Mouse (Mus musculus): ENCODE data around the gene Asic2. TPM values are rescaled to one million over a fixed set of nuclear protein-coding genes. Genes with fewer than 3 reads are reported as not detected.

The Asic2 gene
- total and polyA plus RNA-seq, 2 experiments from 2014 or later, result 19.8 to 60.2 TPM

GRCm38 (mm10) chr11:81531906-81532305 lies 436.4 kb downstream of the Asic2 start:
- H3K9me3 ChIP-seq (ENCODE audit: low read length), result no peaks in the 10 kb centered on the region
- H3K36me3 ChIP-seq (ENCODE audit: insufficient read depth, low read length), result no peaks in the 10 kb centered on the region
- no peak overlapping the region for H3K9ac ChIP-seq (replicated peaks; ENCODE audit: low read length, poor library complexity, severe bottlenecking)
- TF ChIP-seq CTCF (IDR thresholded peaks at IDR 0.05), result peak; percentile 33
- H3K27ac ChIP-seq (ENCODE audit: low read depth, low read length), result no peak overlapping the region
- 3% methylated on average over 6 of the region's 6 CpGs for WGBS
- H3K4me2 ChIP-seq (ENCODE audit: low read depth, low read length, poor library complexity, severe bottlenecking), result no peak overlapping the region
- no peaks in the 10 kb centered on the region for H3K27me3 ChIP-seq (ENCODE audit: insufficient read depth, low read length)
- H3K4me3 ChIP-seq (ENCODE audit: low read depth, low read length), result no peak overlapping the region
- DNase-seq (ENCODE audit: low spot score) (peak; percentile 81), ATAC-seq (ENCODE audit: low FRiP score) (no peak)
- no peaks in the 10 kb centered on the region for H3K4me1 ChIP-seq (ENCODE audit: insufficient read depth, low read length)

DNA sequence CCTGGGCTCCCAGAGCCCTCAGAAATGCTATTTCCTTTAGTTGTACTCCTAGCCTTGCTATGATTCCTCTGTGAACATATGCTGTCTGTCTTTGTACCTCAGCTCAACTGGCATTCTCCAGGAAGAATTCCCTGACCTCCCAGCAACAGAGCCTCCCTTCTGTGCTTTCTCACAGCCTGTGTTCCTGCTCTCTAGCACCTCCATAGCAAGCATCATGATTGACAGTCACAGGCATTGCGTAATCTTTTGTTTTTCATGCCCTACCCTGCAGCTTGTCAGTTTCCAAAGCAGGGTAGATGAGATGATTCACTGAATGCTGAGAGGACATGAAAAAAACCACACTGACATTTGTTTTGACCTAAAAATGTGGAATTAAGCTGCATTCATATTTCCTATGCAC lies 445.3 kb downstream of the Asic2 start:
- WGBS, result 58% methylated on average over 1 of the region's 1 CpGs

GRCm38 (mm10) chr11:81521881-81522280 lies 446.4 kb downstream of the Asic2 start:
- WGBS, result 81% methylated on average over 4 of the region's 4 CpGs
- H3K4me3 ChIP-seq (ENCODE audit: low read depth, low read length), result no peak overlapping the region
- H3K4me1 ChIP-seq (ENCODE audit: insufficient read depth, low read length), result peaks cover 6% of the 10 kb centered on the region; the same call in 1 of the 2 replicates
- H3K9ac ChIP-seq (replicated peaks; ENCODE audit: low read length, poor library complexity, severe bottlenecking), result no peak overlapping the region
- no peak for ATAC-seq (ENCODE audit: low FRiP score)
- no peak for DNase-seq (ENCODE audit: low spot score)
- TF ChIP-seq CTCF (IDR thresholded peaks at IDR 0.05), result no peak
- no peak overlapping the region for H3K4me2 ChIP-seq (ENCODE audit: low read depth, low read length, poor library complexity, severe bottlenecking)
- no peak overlapping the region for H3K27ac ChIP-seq (ENCODE audit: low read depth, low read length)
- no peaks in the 10 kb centered on the region for H3K36me3 ChIP-seq (ENCODE audit: insufficient read depth, low read length)
- H3K27me3 ChIP-seq (ENCODE audit: insufficient read depth, low read length), result no peaks in the 10 kb centered on the region
- H3K9me3 ChIP-seq (ENCODE audit: low read length), result no peaks in the 10 kb centered on the region

More for the DNA sequence above, 445.3 kb downstream of the Asic2 start:
- H3K4me3 ChIP-seq (ENCODE audit: low read depth, low read length), result no peak overlapping the region
- H3K9me3 ChIP-seq (ENCODE audit: low read length), result no peaks in the 10 kb centered on the region
- no peak overlapping the region for H3K4me2 ChIP-seq (ENCODE audit: low read depth, low read length, poor library complexity, severe bottlenecking)
- no peaks in the 10 kb centered on the region for H3K27me3 ChIP-seq (ENCODE audit: insufficient read depth, low read length)
- H3K4me1 ChIP-seq (ENCODE audit: insufficient read depth, low read length), result peaks cover 5% of the 10 kb centered on the region; the same call in 1 of the 2 replicates
- no peak for ATAC-seq (ENCODE audit: low FRiP score)
- H3K36me3 ChIP-seq (ENCODE audit: insufficient read depth, low read length), result no peaks in the 10 kb centered on the region
- 0 out of 2 replicates have a peak, but pooled peaks have one; percentile 12 for TF ChIP-seq CTCF (IDR thresholded peaks at IDR 0.05)
- H3K27ac ChIP-seq (ENCODE audit: low read depth, low read length), result no peak overlapping the region
- H3K9ac ChIP-seq (replicated peaks; ENCODE audit: low read length, poor library complexity, severe bottlenecking), result no peak overlapping the region
- peak; percentile 29 for DNase-seq (ENCODE audit: low spot score)

GRCm38 (mm10) chr11:81518001-81518955 lies 450.0 kb downstream of the Asic2 start:
- no peaks in the 10 kb centered on the region for H3K36me3 ChIP-seq (ENCODE audit: insufficient read depth, low read length)
- TF ChIP-seq CTCF (IDR thresholded peaks at IDR 0.05), result no peak
- ATAC-seq (ENCODE audit: low FRiP score) (no peak), DNase-seq (ENCODE audit: low spot score) (peak; percentile 34)
- no peaks in the 10 kb centered on the region for H3K27me3 ChIP-seq (ENCODE audit: insufficient read depth, low read length)
- no peak overlapping the region for H3K4me2 ChIP-seq (ENCODE audit: low read depth, low read length, poor library complexity, severe bottlenecking)
- H3K9ac ChIP-seq (replicated peaks; ENCODE audit: low read length, poor library complexity, severe bottlenecking), result no peak overlapping the region
- no peaks in the 10 kb centered on the region for H3K9me3 ChIP-seq (ENCODE audit: low read length)
- H3K4me3 ChIP-seq (ENCODE audit: low read depth, low read length), result no peak overlapping the region
- no peak overlapping the region for H3K27ac ChIP-seq (ENCODE audit: low read depth, low read length)
- 34% methylated on average over 14 of the region's 14 CpGs for WGBS
- peaks cover 6% of the 10 kb centered on the region; the same call in 1 of the 2 replicates for H3K4me1 ChIP-seq (ENCODE audit: insufficient read depth, low read length)

DNA sequence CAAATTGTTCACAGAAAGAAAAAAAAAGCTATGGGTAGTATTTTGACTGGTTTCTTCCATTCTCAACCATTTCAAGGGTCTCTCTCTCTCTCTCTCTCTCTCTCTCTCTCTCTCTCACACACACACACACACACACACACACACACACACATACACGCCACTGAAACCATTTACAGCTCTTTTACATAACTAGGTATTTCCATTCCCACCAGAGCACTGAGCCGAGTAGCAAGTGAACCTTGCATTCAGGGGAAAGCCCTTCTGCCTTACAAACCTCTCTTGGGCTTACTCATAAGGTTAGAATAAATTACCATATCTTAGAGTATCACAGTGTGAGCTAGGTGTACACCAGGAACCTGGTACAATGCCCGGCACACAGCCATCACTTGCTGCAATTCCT lies 452.5 kb downstream of the Asic2 start:
- Histone ChIP-seq H3K4me3 (ENCODE audit: low read depth, low read length) (no peak overlapping the region), H3K9ac (replicated peaks; ENCODE audit: low read length, poor library complexity, severe bottlenecking) (no peak overlapping the region), H3K9me3 (ENCODE audit: low read length) (no peaks in the 10 kb centered on the region), H3K27ac (ENCODE audit: low read depth, low read length) (no peak overlapping the region), H3K4me2 (ENCODE audit: low read depth, low read length, poor library complexity, severe bottlenecking) (no peak overlapping the region), H3K27me3 (ENCODE audit: insufficient read depth, low read length) (no peaks in the 10 kb centered on the region), H3K4me1 (ENCODE audit: insufficient read depth, low read length) (peaks cover 6% of the 10 kb centered on the region; the same call in 1 of the 2 replicates), H3K36me3 (ENCODE audit: insufficient read depth, low read length) (no peaks in the 10 kb centered on the region)
- ATAC-seq (ENCODE audit: low FRiP score) (no peak), DNase-seq (ENCODE audit: low spot score) (no peak)
- 59% methylated on average over 3 of the region's 3 CpGs for WGBS
- TF ChIP-seq CTCF (IDR thresholded peaks at IDR 0.05), result no peak

- Histone ChIP-seq H3K4me1 (ENCODE audit: insufficient read depth, low read length) (no peaks in the 10 kb centered on the region), H3K9me3 (ENCODE audit: low read length) (no peaks in the 10 kb centered on the region), H3K27ac (ENCODE audit: low read depth, low read length) (no peak overlapping the region), H3K27me3 (ENCODE audit: insufficient read depth, low read length) (no peaks in the 10 kb centered on the region), H3K4me2 (ENCODE audit: low read depth, low read length, poor library complexity, severe bottlenecking) (no peak overlapping the region), H3K9ac (replicated peaks; ENCODE audit: low read length, poor library complexity, severe bottlenecking) (no peak overlapping the region), H3K4me3 (ENCODE audit: low read depth, low read length) (no peak overlapping the region), H3K36me3 (ENCODE audit: insufficient read depth, low read length) (no peaks in the 10 kb centered on the region)
- no peak for TF ChIP-seq CTCF (IDR thresholded peaks at IDR 0.05)
- no peak for ATAC-seq (ENCODE audit: low FRiP score)
- WGBS, result 79% methylated on average over 10 of the region's 10 CpGs
- DNase-seq (ENCODE audit: low spot score), result peak; percentile 65
Observed at GRCm38 (mm10) chr11:81512434-81512833, 455.8 kb downstream of the Asic2 start.

All from midbrain, postnatal 0 days (tissue).